Mouse (Mus musculus): Measurements from ENCODE around the gene Rnf212b. TPM values are rescaled to one million over a fixed set of nuclear protein-coding genes. Genes with fewer than 3 reads are reported as not detected.

Rnf212b gene
- polyA plus RNA-seq, 1 experiment from 2014 or later, result not detected

GRCm38 (mm10) chr14:54808718-54809667 lies 4.9 kb upstream of the Rnf212b start:
- Histone ChIP-seq H3K9me3 (no peaks in the 10 kb centered on the region), H3K27me3 (ENCODE audit: poor library complexity, severe bottlenecking) (no peaks in the 10 kb centered on the region), H3K36me3 (replicated peaks) (no peaks in the 10 kb centered on the region), H3K4me1 (no peaks in the 10 kb centered on the region), H3K27ac (no peak overlapping the region), H3K4me3 (no peak overlapping the region)
- WGBS, result 80% methylated on average over 4 of the region's 4 CpGs
- DNase-seq (ENCODE audit: extremely low spot score, low spot score), result no peak

- H3K4me3 ChIP-seq, result no peak overlapping the region
- no peaks in the 10 kb centered on the region for H3K9me3 ChIP-seq
- 93% methylated on average over 3 of the region's 3 CpGs for WGBS
- DNase-seq (ENCODE audit: extremely low spot score, low spot score), result no peak
- H3K4me1 ChIP-seq, result no peaks in the 10 kb centered on the region
- no peak overlapping the region for H3K27ac ChIP-seq
- no peaks in the 10 kb centered on the region for H3K36me3 ChIP-seq (replicated peaks)
- no peaks in the 10 kb centered on the region for H3K27me3 ChIP-seq (ENCODE audit: poor library complexity, severe bottlenecking)
Measured at GRCm38 (mm10) chr14:54809668-54810033, 4.3 kb upstream of the Rnf212b start.

- WGBS, result 76% methylated on average over 3 of the region's 3 CpGs
- Histone ChIP-seq H3K4me3 (no peak overlapping the region), H3K27me3 (ENCODE audit: poor library complexity, severe bottlenecking) (no peaks in the 10 kb centered on the region), H3K4me1 (no peaks in the 10 kb centered on the region), H3K27ac (no peak overlapping the region), H3K9me3 (no peaks in the 10 kb centered on the region), H3K36me3 (replicated peaks) (no peaks in the 10 kb centered on the region)
- no peak for DNase-seq (ENCODE audit: extremely low spot score, low spot score)
Measured at GRCm38 (mm10) chr14:54815737-54816136, 1.8 kb downstream of the Rnf212b start.

- H3K27ac ChIP-seq, result no peak overlapping the region
- H3K4me1 ChIP-seq, result no peaks in the 10 kb centered on the region
- no peak for DNase-seq (ENCODE audit: extremely low spot score, low spot score)
- WGBS, result 44% methylated on average over 2 of the region's 2 CpGs
- no peaks in the 10 kb centered on the region for H3K27me3 ChIP-seq (ENCODE audit: poor library complexity, severe bottlenecking)
- no peaks in the 10 kb centered on the region for H3K36me3 ChIP-seq (replicated peaks)
- H3K4me3 ChIP-seq, result no peak overlapping the region
- no peaks in the 10 kb centered on the region for H3K9me3 ChIP-seq
Measured at GRCm38 (mm10) chr14:54817791-54818190, 3.9 kb downstream of the Rnf212b start.

GRCm38 (mm10) chr14:54822301-54822700 lies 8.4 kb downstream of the Rnf212b start:
- Histone ChIP-seq H3K27ac (no peak overlapping the region), H3K9me3 (no peaks in the 10 kb centered on the region), H3K4me3 (no peak overlapping the region), H3K36me3 (replicated peaks) (no peaks in the 10 kb centered on the region), H3K4me1 (no peaks in the 10 kb centered on the region), H3K27me3 (ENCODE audit: poor library complexity, severe bottlenecking) (no peaks in the 10 kb centered on the region)
- WGBS, result 89% methylated on average over 2 of the region's 2 CpGs
- no peak for DNase-seq (ENCODE audit: extremely low spot score, low spot score)

- H3K27me3 ChIP-seq (ENCODE audit: poor library complexity, severe bottlenecking), result no peaks in the 10 kb centered on the region
- no peaks in the 10 kb centered on the region for H3K36me3 ChIP-seq (replicated peaks)
- no peaks in the 10 kb centered on the region for H3K9me3 ChIP-seq
- no peak for DNase-seq (ENCODE audit: extremely low spot score, low spot score)
- 98% methylated on average over 1 of the region's 1 CpGs for WGBS
- H3K4me3 ChIP-seq, result no peak overlapping the region
- H3K4me1 ChIP-seq, result no peaks in the 10 kb centered on the region
- H3K27ac ChIP-seq, result no peak overlapping the region
Measured at GRCm38 (mm10) chr14:54823716-54824115, 9.8 kb downstream of the Rnf212b start.

- Histone ChIP-seq H3K27ac (no peak overlapping the region), H3K4me3 (no peak overlapping the region), H3K36me3 (replicated peaks) (no peaks in the 10 kb centered on the region), H3K9me3 (no peaks in the 10 kb centered on the region), H3K27me3 (ENCODE audit: poor library complexity, severe bottlenecking) (no peaks in the 10 kb centered on the region), H3K4me1 (no peaks in the 10 kb centered on the region)
- DNase-seq (ENCODE audit: extremely low spot score, low spot score), result no peak
- WGBS, result 7% methylated on average over 4 of the region's 4 CpGs
Measured at GRCm38 (mm10) chr14:54843461-54843860, 29.5 kb downstream of the Rnf212b start.

- DNase-seq (ENCODE audit: extremely low spot score, low spot score), result no peak
- WGBS, result 96% methylated on average over 3 of the region's 3 CpGs
- Histone ChIP-seq H3K4me1 (no peaks in the 10 kb centered on the region), H3K27ac (no peak overlapping the region), H3K36me3 (replicated peaks) (peaks cover 45% of the 10 kb centered on the region), H3K27me3 (ENCODE audit: poor library complexity, severe bottlenecking) (no peaks in the 10 kb centered on the region), H3K4me3 (no peak overlapping the region), H3K9me3 (no peaks in the 10 kb centered on the region)
Measured at GRCm38 (mm10) chr14:54855726-54856125, 41.8 kb downstream of the Rnf212b start.

- Histone ChIP-seq H3K4me3 (no peak overlapping the region), H3K9me3 (no peaks in the 10 kb centered on the region), H3K27me3 (ENCODE audit: poor library complexity, severe bottlenecking) (no peaks in the 10 kb centered on the region), H3K4me1 (no peaks in the 10 kb centered on the region), H3K36me3 (replicated peaks) (peaks cover 45% of the 10 kb centered on the region), H3K27ac (no peak overlapping the region)
- WGBS, result 89% methylated on average over 7 of the region's 7 CpGs
- no peak for DNase-seq (ENCODE audit: extremely low spot score, low spot score)
Measured at GRCm38 (mm10) chr14:54856703-54857102, 42.8 kb downstream of the Rnf212b start.

GRCm38 (mm10) chr14:54857891-54858290 lies 44.0 kb downstream of the Rnf212b start:
- H3K9me3 ChIP-seq, result no peaks in the 10 kb centered on the region
- no peak overlapping the region for H3K4me3 ChIP-seq
- H3K27me3 ChIP-seq (ENCODE audit: poor library complexity, severe bottlenecking), result no peaks in the 10 kb centered on the region
- 96% methylated on average over 9 of the region's 9 CpGs for WGBS
- no peak for DNase-seq (ENCODE audit: extremely low spot score, low spot score)
- no peak overlapping the region for H3K27ac ChIP-seq
- peaks cover 9% of the 10 kb centered on the region for H3K4me1 ChIP-seq
- H3K36me3 ChIP-seq (replicated peaks), result peaks cover 45% of the 10 kb centered on the region

- Histone ChIP-seq H3K9me3 (no peaks in the 10 kb centered on the region), H3K36me3 (replicated peaks) (peaks cover 29% of the 10 kb centered on the region), H3K4me1 (peaks cover 14% of the 10 kb centered on the region), H3K4me3 (no peak overlapping the region), H3K27me3 (ENCODE audit: poor library complexity, severe bottlenecking) (no peaks in the 10 kb centered on the region), H3K27ac (no peak overlapping the region)
- peak; percentile 40 for DNase-seq (ENCODE audit: extremely low spot score, low spot score)
- WGBS, result 50% methylated on average over 2 of the region's 2 CpGs
Measured at GRCm38 (mm10) chr14:54860511-54860910, 46.6 kb downstream of the Rnf212b start.

- WGBS, result under 1% methylated on average over 55 of the region's 56 CpGs
- Histone ChIP-seq H3K27me3 (ENCODE audit: poor library complexity, severe bottlenecking) (no peaks in the 10 kb centered on the region), H3K27ac (peak overlapping the region; percentile 97)
Measured at GRCm38 (mm10) chr14:54863501-54864312, 49.8 kb downstream of the Rnf212b start.

More at GRCm38 (mm10) chr14:54863501-54864312, 49.8 kb downstream of the Rnf212b start:
- H3K4me3 ChIP-seq, result peak overlapping the region; percentile 84
- peaks cover 14% of the 10 kb centered on the region for H3K4me1 ChIP-seq
- no peaks in the 10 kb centered on the region for H3K9me3 ChIP-seq
- DNase-seq (ENCODE audit: extremely low spot score, low spot score), result peak; percentile 94
- H3K36me3 ChIP-seq (replicated peaks), result 0 out of 2 replicates have a peak, but pooled peaks cover 2% of the 10 kb centered on the region

Data from forebrain, embryonic 10.5 days (tissue).